Mouse (Mus musculus): Measurements from ENCODE around the gene Sirt1.

Sirt1 gene

DNA sequence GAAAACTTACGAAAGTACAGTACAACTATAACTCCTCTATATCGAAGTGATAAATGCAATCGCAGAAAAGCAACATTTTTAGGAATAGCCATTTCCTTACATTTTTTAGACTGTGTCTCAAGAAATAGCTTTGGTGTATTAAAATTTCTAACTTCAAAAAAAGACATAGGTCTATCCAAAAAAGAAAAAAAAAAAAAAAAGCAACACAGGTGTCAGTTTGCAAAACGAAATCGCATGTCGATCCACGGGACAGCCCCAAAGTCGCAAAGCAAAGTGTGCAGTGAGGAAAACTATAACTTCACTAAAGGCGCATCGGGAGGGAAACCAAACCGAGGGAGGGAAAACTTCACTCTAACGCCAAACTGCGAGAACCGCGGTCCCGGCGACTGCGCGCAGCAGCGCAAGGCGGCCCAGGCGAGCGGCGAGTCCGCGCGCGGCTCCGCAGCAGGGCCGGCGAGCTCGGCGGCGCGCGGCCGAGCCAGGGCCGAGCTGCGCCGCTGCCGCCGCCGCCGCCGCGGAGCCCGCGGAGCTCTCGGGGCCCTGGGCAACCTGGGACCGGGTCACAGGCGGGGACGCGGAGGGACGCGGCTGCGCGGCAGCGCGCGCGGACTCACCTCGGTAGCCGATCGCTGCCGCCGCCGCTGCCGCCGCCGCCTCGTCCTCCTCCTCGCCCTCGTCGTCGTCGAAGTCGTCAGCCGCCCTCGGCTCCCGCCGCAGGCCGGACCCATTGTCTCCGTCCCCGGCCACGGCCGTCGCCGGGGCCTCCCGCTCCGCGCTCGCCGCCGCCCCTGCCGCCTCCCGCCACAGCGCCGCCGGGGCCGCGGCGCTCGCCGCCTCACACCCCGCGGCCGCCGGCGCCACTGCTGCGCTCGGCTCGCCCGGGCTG, 43.3 kb downstream of the Sirt1 start:
- intact Hi-C loops (cut with DNase I) = no loop called here

DNA sequence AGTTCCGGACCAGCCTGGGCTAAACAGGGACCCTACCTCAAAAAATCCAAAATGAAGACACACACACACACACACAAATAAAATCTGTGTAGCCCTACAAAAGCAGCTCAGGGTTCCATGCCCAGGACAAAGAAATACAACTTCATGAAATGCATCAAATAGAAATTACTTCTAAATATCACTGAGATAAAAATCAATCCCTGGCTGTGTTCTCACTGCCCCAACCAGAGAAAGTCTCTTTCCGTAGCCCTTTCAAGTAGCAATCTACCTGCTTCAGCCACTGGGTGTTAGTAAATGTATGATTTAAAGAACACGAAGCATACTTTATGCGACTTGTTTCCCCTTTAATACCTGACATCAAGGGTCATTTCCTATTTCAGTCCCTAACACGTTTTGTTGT, 44.2 kb downstream of the Sirt1 start:
- intact Hi-C loops (cut with DNase I) = no loop called here

DNA sequence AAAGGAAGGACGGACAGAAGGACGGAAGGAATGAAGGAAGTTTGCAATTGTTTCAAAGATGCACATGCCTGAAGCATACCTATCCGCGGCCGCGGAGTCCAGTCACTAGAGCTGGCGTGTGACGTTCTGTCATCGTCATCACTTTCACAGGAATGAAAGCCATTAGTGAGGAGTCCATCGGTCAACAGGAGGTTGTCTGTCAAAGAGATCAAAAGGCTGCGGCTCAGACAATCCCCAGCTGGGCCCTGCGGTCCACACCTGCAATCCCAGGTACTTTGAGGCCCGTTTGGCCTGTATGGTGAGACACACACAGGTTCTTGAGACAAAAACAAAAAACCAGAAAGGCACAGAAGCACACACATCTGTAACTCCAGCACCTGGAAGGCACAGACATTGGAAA, 44.6 kb downstream of the Sirt1 start:
- intact Hi-C loops (cut with DNase I) = no loop called here

DNA sequence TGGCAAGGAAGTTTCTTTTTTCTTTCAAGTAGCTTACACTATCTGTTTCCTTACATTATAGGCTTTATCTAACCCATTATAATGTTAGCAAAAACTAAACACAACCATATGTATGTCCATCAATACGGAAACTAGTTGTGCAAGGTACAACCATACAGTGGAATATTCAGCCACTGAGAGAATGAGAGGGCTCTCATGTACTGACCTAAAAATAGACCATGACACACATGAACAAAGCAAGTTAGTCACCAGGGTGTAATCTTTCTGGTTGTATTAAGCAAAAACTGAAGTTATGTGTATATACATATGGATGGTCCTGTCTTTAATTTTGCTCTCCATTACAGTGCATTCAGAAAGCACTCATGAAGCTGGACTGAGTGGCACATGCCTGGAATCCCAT, 54.4 kb downstream of the Sirt1 start:
- intact Hi-C loops (cut with DNase I) = no loop called here

DNA sequence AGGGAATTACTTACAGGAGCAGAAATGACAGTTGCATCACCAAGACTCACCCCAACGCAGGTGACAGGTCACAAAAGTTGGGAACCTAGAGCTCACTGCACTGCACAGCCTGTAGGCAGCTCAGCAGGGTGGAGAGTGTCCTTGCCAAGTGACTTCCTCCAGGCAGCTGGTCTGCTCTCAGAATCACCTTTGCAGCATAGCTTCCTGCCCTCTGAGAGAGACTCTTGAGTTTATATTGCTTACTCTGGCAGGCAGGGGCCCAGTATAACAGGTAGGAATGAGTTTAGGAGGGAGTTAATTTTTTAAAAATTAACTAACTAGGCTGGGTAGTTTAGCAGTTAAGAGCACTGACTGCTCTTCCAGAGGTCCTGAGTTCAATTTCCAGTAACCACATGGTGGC, 67.8 kb downstream of the Sirt1 start:
- intact Hi-C loops (cut with DNase I) = loop anchor here (5.0 kb wide), 2 partner anchors 59 to 61 kb away; no protein-coding TSS in a partner anchor

DNA sequence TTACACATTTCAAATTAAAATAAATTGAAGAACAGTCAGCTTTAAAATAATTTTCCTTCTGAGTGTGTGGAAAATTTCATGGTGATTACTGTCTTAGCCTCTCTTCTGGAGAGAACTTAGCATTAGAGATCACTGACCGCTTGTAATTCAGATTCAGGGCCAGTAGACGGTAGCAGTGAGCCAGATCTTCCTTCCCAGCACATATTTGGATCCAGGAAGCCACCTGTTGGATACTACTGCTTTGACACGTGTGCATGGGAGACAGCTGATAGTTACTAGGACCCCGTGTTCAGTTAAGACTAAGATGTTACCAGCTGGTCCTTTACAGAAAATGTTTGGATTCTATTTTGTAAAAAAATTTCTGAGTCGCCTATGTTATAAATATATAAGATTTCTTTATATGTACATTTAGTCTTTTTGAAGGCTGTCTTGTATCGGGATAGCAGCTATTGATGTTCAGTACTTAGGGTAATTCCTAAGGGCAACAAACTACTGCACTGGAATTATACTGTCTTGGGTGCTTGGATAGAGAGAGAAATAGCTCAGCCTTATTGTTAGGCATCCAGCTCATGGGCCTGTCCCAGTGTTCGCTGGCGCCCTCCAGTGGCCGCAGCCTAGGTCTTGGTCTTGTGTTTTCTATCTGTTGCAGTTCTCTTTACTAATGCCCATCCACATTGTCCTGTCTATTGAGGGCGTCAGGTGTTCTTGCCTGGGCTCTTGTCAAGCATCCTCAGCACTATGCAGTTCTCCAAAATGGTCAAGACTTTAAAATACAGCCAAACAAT, 72.7 kb downstream of the Sirt1 start:
- intact Hi-C loops (cut with DNase I) = loop anchor here (2.0 kb wide), 1 partner anchor 156 kb away; no protein-coding TSS in a partner anchor

DNA sequence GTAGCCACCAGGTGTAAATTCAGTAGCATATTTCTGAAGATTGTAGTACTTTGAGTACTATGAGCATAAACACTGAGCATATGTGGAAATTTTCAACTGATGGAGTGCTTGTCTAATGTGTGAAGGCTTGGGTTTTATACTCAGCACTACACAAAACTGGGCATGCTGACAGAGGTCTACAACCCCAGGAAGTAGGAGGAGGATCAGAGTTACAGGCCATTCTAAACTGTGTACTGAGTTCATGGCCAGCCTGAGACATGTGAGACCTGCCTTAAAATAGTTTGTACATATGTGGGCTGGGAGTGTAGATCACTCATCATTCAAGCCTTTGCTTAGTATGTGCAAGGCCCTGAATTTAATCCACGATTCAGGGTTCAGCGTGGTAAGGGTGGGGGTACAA, 79.1 kb downstream of the Sirt1 start:
- intact Hi-C loops (cut with DNase I) = no loop called here

DNA sequence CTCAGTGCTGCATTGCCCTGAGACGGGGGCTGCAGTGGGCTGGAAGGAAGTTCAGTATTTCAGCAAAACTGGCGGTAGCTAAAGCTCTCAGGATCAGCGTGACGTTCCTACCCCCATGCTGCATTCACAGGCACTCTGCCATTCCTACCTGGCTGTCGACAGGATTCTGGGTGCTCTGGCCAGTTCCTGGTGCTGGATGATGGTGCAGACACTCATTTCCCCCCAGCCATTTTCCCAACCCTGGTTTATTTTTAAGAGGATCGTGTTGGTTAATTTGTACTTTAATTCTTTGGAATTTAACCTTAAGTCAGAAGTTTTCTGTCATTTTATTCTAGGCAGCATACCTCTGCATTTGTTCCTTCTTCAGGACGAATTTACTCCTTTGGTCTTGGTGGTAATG, 98.7 kb downstream of the Sirt1 start:
- intact Hi-C loops (cut with DNase I) = no loop called here

DNA sequence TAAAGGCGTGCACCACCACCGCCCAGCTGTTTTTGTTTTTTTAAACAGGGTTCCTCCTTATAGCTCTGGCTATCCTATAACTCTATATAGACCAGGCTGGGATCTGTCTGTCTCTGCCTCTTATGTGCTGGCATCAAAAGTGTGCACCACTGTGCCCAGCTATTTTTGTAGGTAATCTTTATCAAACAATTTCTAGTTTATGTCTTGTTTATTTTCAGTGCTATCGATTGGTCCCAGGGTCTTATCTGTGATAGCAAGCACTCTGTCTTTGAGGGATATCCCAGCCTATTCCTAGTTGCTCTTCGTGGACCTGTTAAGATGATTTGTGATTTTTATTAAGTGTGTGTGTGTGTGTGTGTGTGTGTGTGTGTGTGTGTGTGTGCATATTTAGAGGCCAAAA, 99.1 kb downstream of the Sirt1 start:
- intact Hi-C loops (cut with DNase I) = no loop called here

DNA sequence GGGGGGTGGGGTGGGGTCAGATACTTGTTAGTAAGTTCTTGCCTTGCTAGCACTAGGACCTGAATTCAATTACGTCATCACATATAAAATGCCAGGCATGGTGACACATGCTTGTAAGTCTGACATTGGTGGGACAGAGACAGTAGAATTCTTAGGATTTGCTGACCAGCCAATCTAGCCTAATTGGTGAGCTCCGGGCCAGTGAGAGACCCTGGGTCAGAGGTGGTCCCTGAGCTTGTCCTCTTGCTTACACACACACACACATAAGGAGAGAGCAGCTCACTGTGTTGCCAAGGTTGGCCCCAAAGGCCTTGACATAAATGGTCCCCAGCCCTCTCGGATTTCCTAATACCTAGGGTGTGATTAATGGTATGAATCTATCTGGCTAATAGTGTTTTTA, 101.7 kb downstream of the Sirt1 start:
- intact Hi-C loops (cut with DNase I) = loop anchor here (1.0 kb wide), 1 partner anchor 22 kb away; no protein-coding TSS in a partner anchor

DNA sequence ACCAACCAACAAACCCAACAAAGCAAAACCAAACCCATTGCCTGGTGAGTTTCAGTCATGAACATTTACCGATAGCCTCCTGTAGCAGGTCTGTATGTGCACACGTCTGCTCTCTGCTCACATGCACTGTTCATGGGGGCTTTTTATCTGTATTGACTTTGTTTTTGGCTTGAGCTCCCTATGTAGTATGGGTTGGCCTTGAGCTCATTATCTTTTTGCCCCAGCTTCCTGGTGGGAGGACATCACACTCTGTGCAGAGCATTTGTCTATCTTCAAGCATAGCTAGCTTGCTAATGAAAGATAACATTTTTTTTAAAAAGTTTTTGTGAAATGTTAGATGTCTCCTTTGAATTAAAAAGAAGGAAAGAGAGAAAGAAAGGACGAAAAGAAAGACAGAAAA, 104.5 kb downstream of the Sirt1 start:
- intact Hi-C loops (cut with DNase I) = no loop called here

DNA sequence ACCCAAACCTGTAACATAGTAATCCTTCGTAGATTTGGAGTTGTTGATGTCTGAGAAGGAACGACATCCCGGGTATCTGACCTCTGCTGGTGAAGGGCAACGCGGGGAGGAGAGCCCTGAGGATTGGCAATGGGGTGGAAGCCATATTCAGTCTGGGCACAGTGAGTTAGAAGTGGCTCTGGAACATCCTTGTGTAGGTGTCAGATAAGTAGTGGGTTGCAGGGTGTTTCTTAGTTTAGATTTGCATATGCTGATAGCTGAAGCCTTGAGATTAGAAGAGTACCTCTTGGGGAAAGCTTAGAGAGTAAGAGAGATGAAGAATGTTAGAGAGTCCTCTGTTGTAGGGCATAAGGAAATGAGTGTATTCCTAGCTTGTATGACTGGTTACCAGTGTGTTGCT, 108.6 kb downstream of the Sirt1 start:
- intact Hi-C loops (cut with DNase I) = no loop called here

DNA sequence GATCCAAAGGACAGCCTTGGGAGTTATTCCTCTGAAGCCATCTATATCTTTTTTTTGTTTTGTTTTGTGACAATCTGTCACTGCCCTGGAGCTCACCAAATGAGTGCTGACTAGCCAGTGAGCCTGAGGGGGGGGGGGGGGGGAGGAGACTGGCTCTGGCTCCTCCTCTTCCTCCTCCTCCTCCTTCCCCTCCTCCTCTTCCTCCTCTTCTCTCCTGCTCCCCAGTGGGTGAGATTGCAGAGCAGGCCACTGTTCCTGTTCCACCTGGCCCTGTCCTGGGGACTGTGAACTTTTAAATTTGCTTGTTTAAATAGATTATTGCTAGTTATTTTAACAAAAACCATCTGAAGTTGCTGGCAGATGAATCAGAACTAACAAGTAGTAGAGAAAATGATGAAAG, 109.1 kb downstream of the Sirt1 start:
- intact Hi-C loops (cut with DNase I) = no loop called here
